Mouse (Mus musculus) kidney, postnatal 10 days (tissue): Measurements from ENCODE around the gene Pdzrn4.

Experiments used
- DNase-seq: peaks from one replicate; pipeline ENCODE4 v3.0.0; 2021; ENCODE audit warnings: mixed read lengths

Pdzrn4 gene

DNA sequence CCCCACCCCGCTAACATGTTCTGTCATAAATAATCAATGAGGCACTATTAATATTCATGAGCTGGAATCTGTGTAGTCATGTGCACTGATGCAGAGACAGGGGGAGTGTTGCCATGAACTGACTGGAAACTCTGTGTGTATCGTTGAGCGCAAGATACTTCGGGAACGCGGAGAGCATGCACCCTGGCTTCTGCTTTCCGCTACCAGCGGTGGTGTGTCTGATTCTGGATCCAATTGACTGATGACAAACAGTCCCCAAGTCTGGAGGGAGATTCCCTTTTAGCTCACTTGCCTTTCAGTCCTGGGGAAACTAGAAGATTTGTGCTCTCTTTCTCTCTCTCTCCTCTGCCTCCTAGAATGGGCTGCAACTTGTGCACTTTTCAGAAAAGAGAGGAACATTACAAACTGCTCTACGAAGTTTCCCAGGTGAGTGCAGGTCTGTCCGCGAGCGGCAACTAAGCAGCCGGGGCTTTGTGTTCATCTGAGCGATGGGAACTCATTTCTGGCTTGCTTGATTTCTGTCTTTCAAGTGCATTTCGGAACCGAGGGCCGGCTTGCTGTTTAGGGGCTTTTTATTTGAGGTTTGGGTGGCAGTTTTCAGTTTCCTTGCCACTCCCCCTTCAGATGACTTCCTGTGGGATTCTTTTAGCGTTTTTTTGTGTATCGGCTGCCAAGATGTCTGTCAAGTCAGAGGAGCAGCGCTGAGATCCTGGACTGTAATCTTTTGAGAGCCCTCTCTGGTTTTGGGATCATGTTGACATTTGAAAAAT is 200.5 kb downstream of the Pdzrn4 start:
- peak; percentile 21 for DNase-seq

DNA sequence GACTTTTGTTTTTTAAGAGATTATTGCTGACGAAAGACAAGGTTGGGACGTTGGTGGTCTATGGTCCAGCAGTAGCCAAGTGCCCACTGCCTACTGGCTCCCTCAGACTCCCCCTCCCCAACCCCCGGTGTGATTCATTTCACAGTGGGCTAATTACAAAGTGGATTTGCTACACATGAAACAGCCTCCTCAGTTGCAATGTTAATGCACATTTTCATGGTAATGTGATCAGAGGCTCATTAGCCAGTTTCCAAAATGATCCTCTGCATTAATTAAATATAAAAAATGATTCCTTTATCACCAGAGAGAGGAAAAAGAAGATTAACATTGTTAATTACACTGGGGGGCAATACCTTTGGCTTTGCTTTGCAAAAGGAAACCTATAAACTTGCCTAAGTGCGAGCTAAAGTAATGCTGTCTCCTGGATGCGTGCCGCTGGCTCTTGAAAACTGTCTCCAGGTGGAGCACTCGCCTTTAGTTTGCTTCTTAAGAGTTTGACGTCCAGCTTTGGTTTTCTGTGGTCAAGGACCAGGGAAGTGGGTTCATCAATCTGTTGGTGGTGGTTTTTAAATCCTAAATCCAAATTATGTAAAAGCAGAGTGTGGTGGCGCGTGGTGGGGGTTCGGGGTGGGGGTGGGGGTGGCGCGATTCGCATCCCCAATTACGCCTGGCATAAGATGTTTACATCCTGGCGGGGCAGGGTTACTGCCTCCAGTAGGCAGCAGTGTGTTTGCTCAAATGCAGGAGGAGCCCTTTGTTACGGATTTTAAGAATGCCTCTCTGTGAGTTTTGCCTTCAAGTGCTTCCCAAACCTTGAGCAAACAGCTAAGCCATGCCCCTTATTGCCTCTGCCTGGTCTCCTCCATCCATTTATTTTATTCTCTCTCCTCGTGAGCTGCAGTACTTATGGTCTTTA is 202.0 kb downstream of the Pdzrn4 start:
- peak; percentile 30 for DNase-seq

DNA sequence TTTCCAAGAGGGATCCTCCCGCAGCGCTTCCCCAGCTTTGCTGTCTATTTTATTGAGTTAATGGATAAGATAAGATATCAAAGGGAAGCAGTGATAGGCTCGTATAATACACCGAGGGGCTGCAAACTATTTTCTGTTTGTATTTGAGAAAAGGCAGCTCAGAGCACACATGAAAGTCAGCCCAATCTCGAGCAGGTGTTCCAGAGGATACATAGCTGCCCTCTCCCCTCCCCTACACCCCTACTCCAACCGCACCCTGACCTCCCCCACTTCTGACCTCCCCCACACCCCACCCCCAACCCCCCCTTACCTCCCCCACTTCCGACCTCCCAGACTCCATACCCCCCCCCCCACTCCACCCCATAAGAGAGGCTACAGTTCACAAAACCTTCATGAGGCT is 202.7 kb downstream of the Pdzrn4 start:
- no peak for DNase-seq

DNA sequence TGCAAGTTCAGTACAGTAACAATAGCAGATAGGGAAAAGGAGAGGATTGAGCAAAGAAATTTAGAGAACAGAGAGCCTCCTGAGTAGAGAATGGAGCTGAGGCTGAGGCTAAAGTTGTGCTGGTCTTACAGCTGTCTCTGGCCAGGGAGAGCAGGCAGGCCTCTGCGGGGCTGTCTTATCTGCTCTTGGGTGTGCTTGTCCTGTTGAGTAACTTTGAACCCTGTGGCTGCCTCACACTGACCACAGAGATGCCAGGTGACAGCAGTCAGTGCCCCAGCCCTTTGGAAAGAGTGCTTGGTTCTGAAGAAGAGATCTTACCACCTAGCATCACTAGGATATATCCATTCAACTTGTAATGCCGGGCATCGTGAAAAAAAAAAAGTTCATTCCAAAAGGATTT is 214.2 kb downstream of the Pdzrn4 start:
- no peak for DNase-seq

DNA sequence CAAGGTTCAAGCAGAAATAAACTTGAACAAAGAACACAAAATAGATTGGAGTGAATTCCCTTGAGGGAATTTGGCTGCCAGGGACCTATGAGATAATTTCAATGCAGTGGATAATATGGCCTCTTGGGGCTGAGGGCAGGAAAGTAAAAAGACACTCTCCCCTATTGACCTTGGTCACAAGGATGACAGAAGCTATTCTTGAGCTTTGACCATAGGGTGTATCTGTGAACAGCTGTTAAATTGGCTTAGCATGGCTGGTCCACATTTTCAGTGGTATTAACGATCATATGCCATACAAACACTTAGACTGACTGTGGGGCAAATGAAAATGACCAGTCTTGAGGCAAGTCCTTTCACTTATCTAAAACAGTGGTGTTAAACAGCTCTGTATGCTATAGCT is 215.7 kb downstream of the Pdzrn4 start:
- no peak for DNase-seq

DNA sequence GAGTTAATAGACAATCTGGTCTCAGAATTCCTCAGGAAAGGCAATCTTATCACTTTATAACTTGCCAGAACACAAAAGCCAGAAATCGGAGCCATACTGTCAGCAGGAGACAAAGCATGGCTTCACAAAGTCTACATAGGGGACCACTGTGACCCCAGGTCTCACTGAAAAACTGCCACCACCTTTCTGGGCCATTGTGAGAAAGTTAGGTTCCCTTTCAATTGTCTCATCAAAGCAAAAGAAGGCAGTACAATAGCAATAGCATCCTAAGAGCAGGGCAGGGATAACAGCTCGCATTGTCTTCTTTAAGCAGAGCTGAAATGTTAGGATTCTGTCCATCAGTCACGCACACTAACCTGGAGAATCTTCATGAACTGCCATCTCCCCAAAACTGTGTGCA is 216.5 kb downstream of the Pdzrn4 start:
- DNase-seq: no peak

DNA sequence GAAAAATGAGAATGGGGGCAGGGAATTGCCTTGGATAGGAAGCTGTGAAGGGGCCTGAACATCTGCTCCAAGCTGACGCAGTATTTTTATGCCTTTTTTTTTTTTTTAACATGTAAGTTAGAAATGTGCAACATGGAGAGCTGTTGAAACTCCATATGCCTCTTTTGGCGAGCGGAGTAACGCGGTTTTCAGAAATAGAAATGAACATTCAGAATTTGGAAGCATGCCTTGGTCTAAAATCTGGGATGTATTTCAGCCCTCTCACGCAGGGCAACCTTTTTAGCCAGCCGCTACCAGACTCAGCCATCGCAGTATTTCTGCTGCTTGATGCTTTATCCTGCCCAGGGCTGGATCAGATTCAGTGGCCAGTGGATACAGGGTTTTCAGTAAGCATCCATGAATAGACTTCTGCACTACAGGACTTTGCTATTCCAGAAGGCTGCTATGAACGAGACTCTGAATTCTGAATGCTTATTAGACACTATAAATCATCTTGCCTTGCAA is 225.1 kb downstream of the Pdzrn4 start:
- no peak for DNase-seq

DNA sequence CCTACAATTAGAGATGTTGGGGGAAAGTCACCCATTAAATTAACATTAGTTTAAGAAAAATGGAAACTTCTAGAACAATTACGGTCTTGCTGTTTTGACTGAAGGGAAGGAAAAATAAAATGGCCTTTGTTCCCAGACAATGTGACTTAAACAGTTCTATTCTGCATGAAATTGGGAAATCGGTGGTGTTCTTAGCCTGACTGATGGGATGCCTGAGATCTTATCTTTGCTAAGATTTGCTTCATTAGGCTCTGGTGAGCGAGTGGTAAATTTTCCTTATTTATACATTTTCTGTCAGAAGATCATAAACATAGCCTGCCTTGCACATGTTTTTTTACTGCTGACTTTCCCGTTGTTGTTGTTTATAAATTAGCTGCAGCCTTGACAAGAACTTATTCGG is 225.6 kb downstream of the Pdzrn4 start:
- no peak for DNase-seq

DNA sequence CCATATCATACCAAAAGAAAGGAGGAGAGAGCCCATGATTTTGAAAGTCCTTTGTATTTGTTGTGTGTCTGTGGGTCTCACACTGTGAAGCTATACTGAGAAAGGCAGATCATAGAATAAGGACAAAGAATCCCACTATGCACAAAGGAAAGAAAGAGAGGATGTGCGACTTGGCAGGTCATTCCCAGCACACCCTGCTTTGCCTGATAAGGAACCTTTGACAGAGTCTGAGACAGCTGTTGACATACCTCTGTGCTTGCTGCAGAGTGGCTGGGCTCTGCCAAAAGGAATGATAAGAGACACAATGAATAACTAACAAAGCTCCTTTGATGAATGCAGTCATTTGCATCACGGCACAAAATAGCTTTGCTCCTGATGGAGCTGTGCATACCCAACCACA is 232.5 kb downstream of the Pdzrn4 start:
- DNase-seq: no peak

DNA sequence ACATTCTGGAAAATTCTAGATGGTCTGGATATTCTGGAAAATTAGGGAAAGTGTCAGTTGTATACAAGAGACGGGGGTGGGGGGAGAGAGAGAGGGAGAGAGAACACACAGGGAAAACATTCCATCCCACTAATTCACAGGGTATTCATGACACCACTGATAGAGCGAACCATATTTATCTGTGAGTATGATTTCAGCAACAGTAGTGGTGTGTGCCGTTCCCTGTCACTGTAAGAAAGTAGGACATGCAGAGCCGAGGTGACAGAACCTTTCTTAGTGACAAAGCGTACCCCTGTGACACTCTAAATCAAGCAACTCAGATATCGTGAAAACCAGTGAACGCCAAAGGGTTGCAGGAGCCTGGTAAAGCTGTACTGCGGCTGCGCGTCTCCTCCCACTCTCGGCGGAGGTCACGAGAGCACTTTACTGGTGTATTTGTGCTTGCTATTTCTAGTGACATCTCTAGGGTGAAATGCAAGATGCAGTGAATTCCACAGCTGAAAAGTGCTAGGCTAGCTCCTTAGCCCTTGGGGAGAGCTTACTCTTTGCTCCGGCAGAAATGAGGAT is 237.4 kb downstream of the Pdzrn4 start:
- no peak for DNase-seq

DNA sequence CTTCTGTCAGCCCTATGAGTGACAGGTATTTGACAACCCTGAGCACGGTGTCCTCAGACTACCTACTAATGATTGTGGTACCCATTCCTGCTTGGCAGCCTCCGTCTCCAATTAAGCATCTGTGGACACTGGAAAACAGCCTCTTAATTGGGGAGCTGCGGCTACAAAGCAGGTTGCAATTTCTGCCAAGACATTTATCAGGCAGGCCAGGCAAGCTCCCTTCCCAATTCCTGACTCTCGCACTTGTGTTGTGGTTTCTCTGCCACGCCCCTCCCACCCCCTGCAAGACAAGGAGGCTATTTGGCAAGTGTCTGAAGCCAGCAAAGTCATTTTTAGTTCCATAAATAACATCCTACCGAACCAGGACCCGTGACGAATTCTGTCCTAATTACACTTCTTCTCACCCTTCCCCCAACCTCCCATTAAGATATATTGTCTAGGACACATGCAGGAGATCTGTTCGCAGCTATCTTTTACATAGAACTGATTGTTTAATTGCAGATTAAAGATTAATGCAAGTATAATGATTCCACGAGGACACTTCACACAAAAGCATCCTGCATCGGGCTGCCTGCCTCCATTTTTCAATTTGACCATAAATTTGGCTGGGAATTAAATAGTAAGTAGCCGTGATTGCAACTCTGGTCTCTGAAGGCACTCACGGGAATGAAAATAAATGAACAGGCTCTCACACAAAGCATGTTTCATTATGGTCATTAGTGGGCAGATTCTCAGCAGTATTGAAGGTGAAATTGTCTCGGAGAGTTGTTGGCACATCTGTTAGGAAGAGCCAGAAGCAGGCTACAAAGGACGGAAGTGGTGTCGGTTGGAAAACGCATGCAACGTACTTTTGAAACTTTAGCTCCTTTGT is 243.8 kb downstream of the Pdzrn4 start:
- peak; percentile 10 for DNase-seq

DNA sequence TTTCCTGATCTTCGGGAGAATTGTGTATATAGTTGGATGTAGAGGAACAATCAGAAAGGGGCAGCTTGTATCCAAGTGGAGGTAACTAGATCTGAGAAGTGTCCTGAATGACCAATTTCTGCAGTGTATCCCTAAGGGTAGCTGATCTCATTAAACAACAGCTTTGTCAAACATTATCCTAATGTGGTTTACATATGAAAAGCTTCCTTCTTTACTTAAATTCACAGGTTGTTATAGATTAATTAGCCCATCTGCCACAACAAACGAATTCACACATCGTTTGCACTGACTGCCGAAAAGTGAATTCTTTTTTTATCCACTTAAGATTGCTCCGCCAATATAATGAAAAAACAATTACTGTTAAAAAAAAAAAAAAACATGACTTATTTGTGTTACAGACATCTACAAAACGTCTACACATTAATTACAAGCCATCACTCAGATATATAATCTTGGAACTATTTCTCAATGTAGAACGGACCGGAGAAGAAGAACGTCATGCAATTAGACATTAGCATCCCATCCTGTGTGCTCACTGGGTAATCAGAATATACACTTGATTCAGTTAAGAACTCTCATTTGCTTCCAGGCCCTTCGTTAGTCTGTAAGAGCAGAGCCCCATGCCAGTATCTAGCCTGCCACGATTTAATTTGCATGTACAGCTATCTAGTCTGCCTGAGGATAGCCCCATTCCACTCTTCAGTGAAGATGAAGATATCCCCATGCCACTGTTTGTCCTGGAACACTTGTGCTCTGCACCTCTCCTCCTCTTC is 274.8 kb downstream of the Pdzrn4 start:
- DNase-seq: no peak

DNA sequence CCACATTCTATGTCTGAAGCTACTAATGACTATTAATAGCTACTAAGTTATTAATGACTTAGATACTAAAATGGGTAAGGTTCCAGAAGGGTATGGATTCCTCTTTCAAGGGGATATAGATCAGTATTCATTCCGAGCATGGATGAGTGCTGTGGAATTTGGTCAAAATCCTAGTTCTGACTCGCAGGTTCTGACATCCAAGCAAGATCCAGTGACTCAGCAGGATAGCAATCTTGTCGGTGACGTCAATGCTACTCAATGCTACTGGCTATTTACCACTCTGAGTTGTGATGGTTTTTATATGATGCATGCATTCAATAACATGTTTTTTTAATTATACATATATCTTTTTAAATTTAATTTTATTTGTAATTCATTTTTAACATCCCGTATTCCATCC is 279.4 kb downstream of the Pdzrn4 start:
- DNase-seq: no peak

DNA sequence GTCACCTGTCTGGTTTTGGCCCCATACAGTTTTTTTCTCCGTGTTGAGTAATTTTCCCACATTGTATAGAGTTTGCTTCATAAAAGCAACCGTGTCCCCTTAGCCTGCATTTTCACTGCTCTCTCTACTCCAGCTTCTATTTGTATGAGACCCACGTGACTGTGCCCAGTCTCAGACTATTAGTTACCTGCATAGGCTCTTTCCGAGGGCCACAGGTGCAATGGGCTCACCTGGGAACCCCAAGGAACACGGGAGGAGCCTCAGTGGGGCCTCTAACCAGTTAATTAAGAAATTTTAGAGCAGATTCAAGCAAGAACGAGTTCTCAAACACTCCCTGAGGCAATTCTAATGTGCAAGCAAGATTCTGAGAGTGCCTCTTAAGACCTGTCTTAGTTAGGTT is 281.7 kb downstream of the Pdzrn4 start:
- no peak for DNase-seq

DNA sequence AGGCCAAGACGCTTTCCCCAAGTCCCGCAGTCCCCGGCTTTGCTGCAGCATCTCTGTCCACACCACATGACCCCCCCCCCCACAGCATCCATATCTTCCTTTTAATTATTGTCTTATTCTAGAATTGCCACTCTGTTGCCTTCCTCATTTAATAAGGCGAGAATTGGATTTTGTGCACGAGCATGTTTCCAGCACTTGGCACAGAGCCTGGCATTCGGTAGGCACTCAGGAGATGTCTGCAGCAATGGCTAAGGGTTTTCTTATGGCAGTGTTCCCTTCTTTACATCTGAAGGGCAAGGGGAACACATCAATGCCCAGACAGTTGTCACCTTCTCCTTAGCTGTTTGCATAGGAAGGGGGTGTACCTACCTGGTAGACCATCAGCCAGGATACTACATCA is 282.9 kb downstream of the Pdzrn4 start:
- no peak for DNase-seq

DNA sequence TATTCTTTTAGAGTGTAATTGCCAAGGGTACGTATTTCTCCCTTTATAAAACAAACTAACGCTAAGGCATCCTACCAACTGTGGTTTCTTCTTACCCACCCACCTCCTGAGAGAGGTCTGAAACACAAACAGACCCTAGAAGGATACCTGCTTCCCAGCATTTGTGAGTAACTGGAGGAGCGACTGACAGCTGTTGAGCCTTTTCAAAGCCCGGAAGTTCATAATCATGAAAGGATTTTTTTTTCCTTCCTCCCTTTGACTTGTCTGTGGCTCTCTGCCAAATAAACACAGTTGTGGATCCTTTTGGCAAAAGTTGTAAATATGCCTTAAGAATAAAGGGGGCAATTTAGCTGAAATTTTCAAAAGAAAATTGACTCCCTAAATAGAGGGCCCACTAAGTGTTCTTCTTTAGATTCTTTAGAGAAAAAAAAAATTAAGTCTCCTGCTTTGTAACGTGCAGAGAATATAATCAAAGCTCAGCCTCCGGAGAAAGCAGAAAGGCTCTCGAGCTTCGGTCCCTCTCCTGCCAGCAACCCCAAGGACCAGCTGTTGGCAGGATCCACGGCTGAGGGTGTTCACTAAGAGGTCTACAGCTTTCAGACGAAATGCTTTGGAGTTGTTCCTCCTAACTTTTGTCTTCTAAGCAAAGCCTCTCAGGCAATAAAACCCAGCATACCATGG is 299.7 kb downstream of the Pdzrn4 start:
- DNase-seq: no peak

DNA sequence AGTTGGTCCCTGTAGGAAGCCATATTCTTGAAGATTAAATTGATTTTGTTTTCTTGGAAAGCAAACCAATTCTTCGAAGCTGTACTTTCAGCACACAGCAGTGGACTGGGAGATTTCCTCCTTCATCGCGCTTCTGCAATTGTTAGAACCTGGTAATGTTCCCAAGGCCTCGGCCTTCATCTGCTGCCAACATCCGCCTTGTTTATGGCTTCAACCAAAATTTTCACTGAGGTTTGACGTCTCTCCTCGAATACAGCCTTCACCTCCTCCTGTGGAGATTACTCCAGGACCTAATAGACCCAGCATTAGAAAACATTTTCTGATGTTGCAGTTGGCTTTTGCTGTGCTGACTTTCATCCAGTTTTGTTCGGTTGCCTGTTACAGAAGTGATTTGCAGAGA is 307.5 kb downstream of the Pdzrn4 start:
- no peak for DNase-seq

DNA sequence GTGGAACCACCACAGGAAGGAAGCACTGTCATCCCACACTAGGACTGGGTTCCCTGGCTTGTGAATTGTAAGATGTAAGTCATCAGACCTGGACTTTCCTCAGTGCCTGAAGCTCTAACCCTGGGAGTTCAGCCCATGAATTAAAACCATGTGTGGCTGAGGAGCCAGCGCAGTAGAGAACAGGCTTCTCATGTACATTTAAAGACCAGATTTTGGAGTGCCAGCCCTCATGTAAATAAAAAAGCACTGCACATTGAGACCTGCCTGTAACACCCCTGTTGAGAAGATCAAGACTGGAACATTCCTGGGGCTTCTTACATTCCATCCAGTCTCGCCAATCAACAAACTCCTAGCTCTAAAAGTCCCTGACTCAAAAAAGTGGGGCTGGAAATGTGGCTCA is 342.0 kb downstream of the Pdzrn4 start:
- no peak for DNase-seq

DNA sequence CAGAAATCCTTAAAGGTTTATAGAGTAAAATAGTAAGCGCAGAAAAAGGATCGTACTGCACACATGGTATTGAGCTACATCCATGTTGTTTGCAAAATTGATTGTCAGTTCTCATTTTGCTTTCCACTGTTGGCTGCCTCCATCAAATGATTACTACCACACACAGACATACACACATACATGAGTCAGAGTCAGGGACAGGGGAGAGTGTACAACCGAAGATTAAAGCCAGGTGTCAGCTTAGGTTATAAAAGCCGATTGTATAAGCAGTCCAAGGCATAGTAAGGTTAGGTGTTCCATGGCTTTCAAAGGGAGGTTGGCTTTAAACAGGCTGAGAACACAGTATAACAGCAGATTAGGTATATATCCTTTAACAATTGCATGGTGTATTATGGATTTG is 343.2 kb downstream of the Pdzrn4 start:
- no peak for DNase-seq

DNA sequence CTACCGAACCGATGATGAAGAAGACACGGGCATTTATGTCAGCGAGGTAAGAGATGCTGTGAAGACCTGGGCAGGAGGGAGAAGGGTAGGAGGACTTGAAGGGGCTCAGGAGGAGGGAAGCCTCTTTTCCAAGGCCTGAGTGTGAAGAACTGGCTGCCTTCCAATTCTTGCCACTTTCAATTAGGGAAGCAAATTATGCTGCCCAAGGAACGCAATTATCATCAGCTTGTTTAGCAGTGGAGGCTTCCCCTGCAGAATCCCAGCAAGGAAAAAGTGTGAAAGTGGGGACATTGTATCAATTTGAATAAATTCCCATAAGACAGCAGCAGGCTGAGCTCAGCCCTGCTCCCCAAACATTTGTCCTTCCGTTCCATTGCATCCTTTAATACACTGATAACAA is 346.9 kb downstream of the Pdzrn4 start:
- DNase-seq: no peak

DNA sequence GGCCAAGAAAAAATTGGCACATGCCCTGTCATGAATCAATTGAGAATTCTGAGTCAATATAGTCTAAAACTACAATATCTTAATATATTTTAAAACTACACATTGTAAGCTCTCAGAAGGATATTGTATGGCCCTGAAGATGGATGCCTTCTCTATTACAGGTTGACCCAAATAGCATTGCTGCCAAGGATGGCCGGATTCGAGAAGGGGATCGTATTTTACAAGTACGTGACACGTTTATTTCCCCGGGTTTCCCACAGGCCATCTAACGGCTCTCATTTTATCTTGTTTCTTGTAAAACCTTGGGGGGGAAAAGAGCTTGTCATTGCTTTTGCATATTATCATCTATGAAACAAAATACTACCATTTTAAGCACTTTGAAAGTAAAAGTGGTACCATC is 349.4 kb downstream of the Pdzrn4 start:
- DNase-seq: no peak
